Mouse (Mus musculus) megakaryocyte, adult 5-6 weeks (primary cell): ENCODE measurements around the gene Nav3. TPM values are rescaled to one million over a fixed set of nuclear protein-coding genes. Genes with fewer than 3 reads are reported as not detected.
A peak's percentile ranks its signal among the peaks of the same experiment; 100 is the strongest.

ENCODE experiments used
- ATAC-seq: 2 replicates; pipeline ENCODE4 v1.8.0; 2016; ENCODE audit warnings: mild to moderate bottlenecking, inconsistent platforms; ENCODE audit not compliant: poor library complexity, severe bottlenecking
- total RNA-seq, 2 experiments: library from RNA; stranded (forward) in 1 of 2; stranded (reverse) in 1 of 2; fragments of 153-499, 151-499 nt in 1 of 2; fragments of 221-1000, 200-1000 nt in 1 of 2; gene quantifications; 2 replicates each; pipeline versions ENCODE4 v1.2.3 to v1.2.4; 2015 to 2017

Nav3 gene
- total RNA-seq, 2 experiments from 2014 or later = 0.04 TPM; not detected in 1

GRCm38 (mm10) chr10:109926149-109926548 lies 529.9 kb downstream of the Nav3 start:
- ATAC-seq = no peak

GRCm38 (mm10) chr10:109924136-109924535 lies 531.9 kb downstream of the Nav3 start:
- no peak for ATAC-seq

- no peak for ATAC-seq
Observed at GRCm38 (mm10) chr10:109921368-109921767, 534.6 kb downstream of the Nav3 start.

- peak; percentile 70 for ATAC-seq
Observed at GRCm38 (mm10) chr10:109920607-109921187, 535.3 kb downstream of the Nav3 start.

- ATAC-seq = no peak
Observed at GRCm38 (mm10) chr10:109919515-109919914, 536.5 kb downstream of the Nav3 start.

- ATAC-seq = no peak
Observed at GRCm38 (mm10) chr10:109907206-109907605, 548.8 kb downstream of the Nav3 start.

- no peak for ATAC-seq
Observed at GRCm38 (mm10) chr10:109906413-109906785, 549.6 kb downstream of the Nav3 start.

GRCm38 (mm10) chr10:109905649-109906412 lies 550.2 kb downstream of the Nav3 start:
- no peak for ATAC-seq

- no peak for ATAC-seq
Observed at GRCm38 (mm10) chr10:109904841-109905240, 551.2 kb downstream of the Nav3 start.

GRCm38 (mm10) chr10:109903701-109904555 lies 552.1 kb downstream of the Nav3 start:
- ATAC-seq = no peak

- ATAC-seq = no peak
Observed at GRCm38 (mm10) chr10:109903241-109903640, 552.8 kb downstream of the Nav3 start.

GRCm38 (mm10) chr10:109889171-109889475 lies 566.9 kb downstream of the Nav3 start:
- no peak for ATAC-seq

GRCm38 (mm10) chr10:109888355-109889170 lies 567.4 kb downstream of the Nav3 start:
- ATAC-seq = no peak

GRCm38 (mm10) chr10:109887160-109887559 lies 568.8 kb downstream of the Nav3 start:
- ATAC-seq = no peak

GRCm38 (mm10) chr10:109876107-109876506 lies 579.9 kb downstream of the Nav3 start:
- ATAC-seq = no peak

GRCm38 (mm10) chr10:109875312-109875830 lies 580.6 kb downstream of the Nav3 start:
- ATAC-seq = no peak

- ATAC-seq = no peak
Observed at GRCm38 (mm10) chr10:109874652-109875311, 581.2 kb downstream of the Nav3 start.

GRCm38 (mm10) chr10:109866063-109866462 lies 589.9 kb downstream of the Nav3 start:
- no peak for ATAC-seq

GRCm38 (mm10) chr10:109865391-109865790 lies 590.6 kb downstream of the Nav3 start:
- ATAC-seq = no peak

- ATAC-seq = no peak
Observed at GRCm38 (mm10) chr10:109864708-109865107, 591.3 kb downstream of the Nav3 start.
